Mouse (Mus musculus) heart, embryonic 15.5 days (tissue): ENCODE data around the gene Bmt2. TPM values are rescaled to one million over a fixed set of nuclear protein-coding genes. Genes with fewer than 3 reads are reported as not detected.

Experiments used
- ATAC-seq: fragments of 200-750 bp; cut with Nextera tagmentation; replicated peaks from 2 replicates; pipeline ENCODE4 v1.8.0; 2017; ENCODE audit warnings: low read depth, moderate TSS enrichment; ENCODE audit not compliant: insufficient number of reproducible peaks, insufficient read depth, low FRiP score
- H3K27ac ChIP-seq: fragments of 300-500 bp; sonication (generic); 2 replicates; pipeline ENCODE4 v1.5.1; 2015; ENCODE audit warnings: mild to moderate bottlenecking, inconsistent platforms
- H3K27me3 ChIP-seq: fragments of 300-500 bp; sonication (generic); 2 replicates; pipeline ENCODE4 v1.6.1; 2015; ENCODE audit warnings: inconsistent platforms
- H3K36me3 ChIP-seq: fragments of 300-500 bp; sonication (generic); 2 replicates; pipeline ENCODE4 v1.6.1; 2015; ENCODE audit warnings: mild to moderate bottlenecking, inconsistent platforms
- H3K4me1 ChIP-seq: fragments of 300-500 bp; sonication (generic); replicated peaks from 2 replicates; pipeline ENCODE4 v1.6.1; 2015; ENCODE audit warnings: inconsistent platforms
- H3K4me2 ChIP-seq: fragments of 300-500 bp; sonication (generic); 2 replicates; pipeline ENCODE4 v1.6.1; 2015; ENCODE audit warnings: inconsistent platforms, mild to moderate bottlenecking, moderate library complexity
- H3K4me3 ChIP-seq: fragments of 300-500 bp; sonication (generic); 2 replicates; pipeline ENCODE4 v1.5.1; 2015; ENCODE audit warnings: mild to moderate bottlenecking, inconsistent platforms
- H3K9ac ChIP-seq: fragments of 300-500 bp; sonication (generic); 2 replicates; pipeline ENCODE4 v1.6.1; 2015; ENCODE audit warnings: mild to moderate bottlenecking, inconsistent platforms
- H3K9me3 ChIP-seq: fragments of 300-500 bp; sonication (generic); replicated peaks from 2 replicates; pipeline ENCODE4 v1.6.1; 2016; ENCODE audit warnings: inconsistent platforms
- WGBS: fragments of 180-500 bp; shearing (Covaris S2); methylation state at CpG from one replicate; pipeline ENCODE4 v1.1.7; 2015; ENCODE audit warnings: mixed read lengths; 5-methylcytosine and 5-hydroxymethylcytosine counted together
- polyA plus RNA-seq: library from polyadenylated mRNA; unstranded; fragments of >200 nt; fragmentation: Nextera tagmentation; extraction: Ambion mirVana; gene quantifications from 2 replicates; pipeline ENCODE4 v1.2.1, GENCODE M21; 2015

The Bmt2 gene
- 15.3 and 15.5 TPM in 2 replicates for polyA plus RNA-seq

- WGBS, result under 1% methylated on average over 37 of the region's 37 CpGs
- peaks cover 6% of the 10 kb centered on the region; the same call in 1 of the 2 replicates for H3K4me1 ChIP-seq
- ATAC-seq, result peak; percentile 99
Observed at GRCm38 (mm10) chr6:13677818-13678282, at the start of gene Bmt2. Gene Bmt2 (minus strand): TSS chr6:13677966.

GRCm38 (mm10) chr6:13722166-13722565 is 44.4 kb upstream of the Bmt2 start:
- ATAC-seq, result no peak
- H3K36me3 ChIP-seq, result no peaks in the 10 kb centered on the region
- H3K27ac ChIP-seq, result no peak overlapping the region
- no peaks in the 10 kb centered on the region for H3K9me3 ChIP-seq
- H3K4me1 ChIP-seq, result no peaks in the 10 kb centered on the region
- H3K4me2 ChIP-seq, result no peak overlapping the region
- no peak overlapping the region for H3K4me3 ChIP-seq
- 91% methylated on average over 3 of the region's 3 CpGs for WGBS
- H3K9ac ChIP-seq, result no peak overlapping the region
- H3K27me3 ChIP-seq, result no peaks in the 10 kb centered on the region

More at GRCm38 (mm10) chr6:13677818-13678282, at the start of gene Bmt2:
- H3K9ac ChIP-seq, result peak within 1 kb of the TSS; percentile 92
- H3K36me3 ChIP-seq, result no peaks in the 10 kb centered on the region
- no peaks in the 10 kb centered on the region for H3K27me3 ChIP-seq
- H3K4me3 ChIP-seq, result peak within 1 kb of the TSS; percentile 97
- no peaks in the 10 kb centered on the region for H3K9me3 ChIP-seq
- H3K27ac ChIP-seq, result peak within 1 kb of the TSS; percentile 95
- H3K4me2 ChIP-seq, result peak within 1 kb of the TSS; percentile 87

- Histone ChIP-seq H3K27ac (no peak overlapping the region), H3K4me2 (no peak overlapping the region), H3K4me1 (no peaks in the 10 kb centered on the region), H3K4me3 (no peak overlapping the region), H3K27me3 (no peaks in the 10 kb centered on the region), H3K36me3 (no peaks in the 10 kb centered on the region), H3K9ac (no peak overlapping the region), H3K9me3 (no peaks in the 10 kb centered on the region)
- WGBS, result 82% methylated on average over 3 of the region's 3 CpGs
- ATAC-seq, result no peak
Observed at GRCm38 (mm10) chr6:13714867-13715266, 37.1 kb upstream of the Bmt2 start.

GRCm38 (mm10) chr6:13696882-13697281 is 19.1 kb upstream of the Bmt2 start:
- WGBS, result 74% methylated on average over 4 of the region's 4 CpGs
- Histone ChIP-seq H3K36me3 (no peaks in the 10 kb centered on the region), H3K4me1 (no peaks in the 10 kb centered on the region), H3K9me3 (no peaks in the 10 kb centered on the region), H3K27ac (no peak overlapping the region), H3K9ac (no peak overlapping the region), H3K27me3 (no peaks in the 10 kb centered on the region), H3K4me2 (no peak overlapping the region), H3K4me3 (no peak overlapping the region)
- ATAC-seq, result no peak

GRCm38 (mm10) chr6:13695103-13695845 is 17.5 kb upstream of the Bmt2 start:
- Histone ChIP-seq H3K27ac (no peak overlapping the region), H3K36me3 (no peaks in the 10 kb centered on the region), H3K4me2 (no peak overlapping the region), H3K4me3 (no peak overlapping the region), H3K27me3 (no peaks in the 10 kb centered on the region), H3K9ac (no peak overlapping the region), H3K9me3 (no peaks in the 10 kb centered on the region), H3K4me1 (no peaks in the 10 kb centered on the region)
- 66% methylated on average over 2 of the region's 2 CpGs for WGBS
- ATAC-seq, result no peak

- H3K4me3 ChIP-seq, result no peak overlapping the region
- no peaks in the 10 kb centered on the region for H3K4me1 ChIP-seq
- WGBS, result 55% methylated on average over 2 of the region's 2 CpGs
- no peaks in the 10 kb centered on the region for H3K9me3 ChIP-seq
- no peak overlapping the region for H3K9ac ChIP-seq
- H3K27ac ChIP-seq, result no peak overlapping the region
- H3K4me2 ChIP-seq, result no peak overlapping the region
- ATAC-seq, result no peak
- H3K36me3 ChIP-seq, result no peaks in the 10 kb centered on the region
- H3K27me3 ChIP-seq, result no peaks in the 10 kb centered on the region
Observed at GRCm38 (mm10) chr6:13691657-13692294, 14.0 kb upstream of the Bmt2 start.

GRCm38 (mm10) chr6:13690398-13690797 is 12.6 kb upstream of the Bmt2 start:
- H3K4me3 ChIP-seq, result no peak overlapping the region
- H3K27me3 ChIP-seq, result no peaks in the 10 kb centered on the region
- H3K27ac ChIP-seq, result no peak overlapping the region
- H3K4me1 ChIP-seq, result no peaks in the 10 kb centered on the region
- H3K9me3 ChIP-seq, result no peaks in the 10 kb centered on the region
- no peak for ATAC-seq
- H3K36me3 ChIP-seq, result no peaks in the 10 kb centered on the region
- H3K4me2 ChIP-seq, result no peak overlapping the region
- no peak overlapping the region for H3K9ac ChIP-seq

GRCm38 (mm10) chr6:13683929-13684595 is 6.3 kb upstream of the Bmt2 start:
- Histone ChIP-seq H3K4me3 (no peak overlapping the region), H3K9me3 (no peaks in the 10 kb centered on the region), H3K4me2 (no peak overlapping the region), H3K4me1 (no peaks in the 10 kb centered on the region), H3K9ac (no peak overlapping the region), H3K27me3 (no peaks in the 10 kb centered on the region), H3K36me3 (no peaks in the 10 kb centered on the region), H3K27ac (no peak overlapping the region)
- 88% methylated on average over 2 of the region's 2 CpGs for WGBS
- no peak for ATAC-seq

- Histone ChIP-seq H3K4me3 (peak overlapping the region; percentile 97), H3K9me3 (no peaks in the 10 kb centered on the region), H3K4me2 (peak overlapping the region; percentile 59), H3K27me3 (no peaks in the 10 kb centered on the region), H3K9ac (no peak overlapping the region), H3K36me3 (no peaks in the 10 kb centered on the region), H3K4me1 (peaks cover 6% of the 10 kb centered on the region; the same call in 1 of the 2 replicates), H3K27ac (peak overlapping the region; percentile 95)
- no peak for ATAC-seq
- WGBS, result 15% methylated on average over 5 of the region's 5 CpGs
Observed at GRCm38 (mm10) chr6:13678349-13678748, 583 bp upstream of the Bmt2 start.

- Histone ChIP-seq H3K27ac (peak overlapping the region; percentile 95), H3K27me3 (no peaks in the 10 kb centered on the region), H3K36me3 (no peaks in the 10 kb centered on the region), H3K4me3 (peak overlapping the region; percentile 97), H3K9ac (peak overlapping the region; percentile 92), H3K9me3 (no peaks in the 10 kb centered on the region), H3K4me2 (peak overlapping the region; percentile 87), H3K4me1 (peaks cover 6% of the 10 kb centered on the region; the same call in 1 of the 2 replicates)
- peak; percentile 66 for ATAC-seq
- 0% methylated on average over 40 of the region's 43 CpGs for WGBS
Observed at GRCm38 (mm10) chr6:13677141-13677761, 515 bp downstream of the Bmt2 start.

- 0 out of 2 replicates have a peak overlapping the region, but pooled peaks have one; percentile 92 for H3K9ac ChIP-seq
- ATAC-seq, result no peak
- H3K4me1 ChIP-seq, result peaks cover 6% of the 10 kb centered on the region; the same call in 1 of the 2 replicates
- peak overlapping the region; percentile 97; the same call in 1 of the 2 replicates for H3K4me3 ChIP-seq
- H3K27ac ChIP-seq, result no peak overlapping the region
- peak overlapping the region; percentile 87 for H3K4me2 ChIP-seq
- no peaks in the 10 kb centered on the region for H3K9me3 ChIP-seq
- H3K36me3 ChIP-seq, result no peaks in the 10 kb centered on the region
- no peaks in the 10 kb centered on the region for H3K27me3 ChIP-seq
Observed at GRCm38 (mm10) chr6:13676196-13676595, 1.6 kb downstream of the Bmt2 start.
